Mouse (Mus musculus) inflammation-experienced regulatory T-cells, adult 6 months (primary cell): ENCODE data around the gene Saysd1. TPM values are rescaled to one million over a fixed set of nuclear protein-coding genes. Genes with fewer than 3 reads are reported as not detected.
A peak's percentile ranks its signal among the peaks of the same experiment; 100 is the strongest.

Experiments
- ATAC-seq: one replicate; pipeline ENCODE4 v1.8.0; 2017
- polyA plus RNA-seq, 3 experiments: library from polyadenylated mRNA; unstranded; fragments of 100-300 nt; shearing (Covaris generic); gene quantifications; one replicate each; pipeline ENCODE4 v1.2.1; 2017

The Saysd1 gene
- polyA plus RNA-seq, 3 experiments from 2014 or later = 21.3 to 40.2 (median 21.6) TPM

GRCm38 (mm10) chr14:20106271-20106670, 32.1 kb downstream of the Saysd1 start:
- no peak for ATAC-seq

GRCm38 (mm10) chr14:20103207-20103606, 35.1 kb downstream of the Saysd1 start:
- no peak for ATAC-seq

- no peak for ATAC-seq
Measured at GRCm38 (mm10) chr14:20098061-20098460, 40.3 kb downstream of the Saysd1 start.

- no peak for ATAC-seq
Measured at GRCm38 (mm10) chr14:20094942-20095341, 43.4 kb downstream of the Saysd1 start.

GRCm38 (mm10) chr14:20093493-20093892, 44.8 kb downstream of the Saysd1 start:
- no peak for ATAC-seq

GRCm38 (mm10) chr14:20084335-20084734, 54.0 kb downstream of the Saysd1 start:
- no peak for ATAC-seq

GRCm38 (mm10) chr14:20082536-20083325, 55.6 kb downstream of the Saysd1 start:
- peak; percentile 95 for ATAC-seq

- ATAC-seq = no peak
Measured at GRCm38 (mm10) chr14:20081937-20082533, 56.3 kb downstream of the Saysd1 start.

- ATAC-seq = no peak
Measured at GRCm38 (mm10) chr14:20081084-20081483, 57.2 kb downstream of the Saysd1 start.

- no peak for ATAC-seq
Measured at GRCm38 (mm10) chr14:20077181-20077580, 61.2 kb downstream of the Saysd1 start.

GRCm38 (mm10) chr14:20075544-20075943, 62.8 kb downstream of the Saysd1 start:
- ATAC-seq = no peak

- no peak for ATAC-seq
Measured at GRCm38 (mm10) chr14:20074759-20075158, 63.6 kb downstream of the Saysd1 start.

- no peak for ATAC-seq
Measured at GRCm38 (mm10) chr14:20070629-20071028, 67.7 kb downstream of the Saysd1 start.

GRCm38 (mm10) chr14:20068365-20068764, 70.0 kb downstream of the Saysd1 start:
- no peak for ATAC-seq

- ATAC-seq = peak; percentile 95
Measured at GRCm38 (mm10) chr14:20067293-20068074, 70.8 kb downstream of the Saysd1 start.

GRCm38 (mm10) chr14:20064771-20065170, 73.6 kb downstream of the Saysd1 start:
- no peak for ATAC-seq

GRCm38 (mm10) chr14:20048481-20048835, 89.9 kb downstream of the Saysd1 start:
- no peak for ATAC-seq

GRCm38 (mm10) chr14:20047814-20048480, 90.4 kb downstream of the Saysd1 start:
- ATAC-seq = no peak

- no peak for ATAC-seq
Measured at GRCm38 (mm10) chr14:20047291-20047690, 91.0 kb downstream of the Saysd1 start.

- no peak for ATAC-seq
Measured at GRCm38 (mm10) chr14:20044036-20044435, 94.3 kb downstream of the Saysd1 start.

GRCm38 (mm10) chr14:20041836-20042235, 96.5 kb downstream of the Saysd1 start:
- no peak for ATAC-seq

- no peak for ATAC-seq
Measured at GRCm38 (mm10) chr14:20040976-20041375, 97.4 kb downstream of the Saysd1 start.

- ATAC-seq = no peak
Measured at GRCm38 (mm10) chr14:20039795-20040194, 98.5 kb downstream of the Saysd1 start.
